In the genomic region with DNA sequence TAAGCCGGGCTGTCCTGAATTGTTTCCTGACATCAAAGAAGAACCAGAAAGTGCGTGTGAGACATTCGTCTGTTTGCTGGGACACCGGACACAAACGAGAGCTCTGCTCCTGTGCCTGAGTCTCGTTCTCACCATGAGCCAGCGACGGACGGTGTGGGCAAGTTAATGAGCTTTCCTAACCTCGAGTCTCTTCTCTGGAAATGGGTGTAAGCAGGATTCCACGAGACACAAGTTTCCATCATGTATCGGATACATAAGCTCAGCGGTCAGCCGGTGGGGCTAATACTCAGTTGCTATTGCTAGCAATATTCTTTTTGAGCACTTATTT, we compare ENCODE assay signal across 25 mouse cellular contexts. TPM values are rescaled to one million over a fixed set of nuclear protein-coding genes. Genes with fewer than 3 reads are reported as not detected.
DNase-seq lines count a peak whose midpoint lies in the region; ATAC-seq lines count a peak whose summit lies in the region.
"Had no signal": no experiment of that assay in that cellular context is flagged by ENCODE, and none has a peak within 500 bp of the region (broad histone marks: within the 10 kb centered on the region; RNA-seq: fewer than 3 reads in every experiment).

No protein-coding gene starts in this region.

- H3K9me3 ChIP-seq in heart, embryonic 16.5 days (replicated peaks; ENCODE audit: control insufficient read depth, low read length): no peaks in the 10 kb centered on the region
- no peaks in the 10 kb centered on the region for H3K9me3 ChIP-seq in intestine, embryonic 14.5 days (ENCODE audit: control insufficient read depth, low read length)
- no peaks in the 10 kb centered on the region for H3K9me3 ChIP-seq in limb, embryonic 13.5 days
- H3K9me3 ChIP-seq: forebrain, embryonic 12.5 days; hindbrain, embryonic 15.5 days; kidney, embryonic 15.5 days; megakaryocyte, embryonic 14.5 days; midbrain, embryonic 13.5 days had no signal

- no peak overlapping the region for H3K27ac ChIP-seq in heart, embryonic 16.5 days (ENCODE audit: low read length)
- H3K27ac ChIP-seq in intestine, embryonic 14.5 days (ENCODE audit: low read depth): peak overlapping the region; percentile 84
- H3K27ac ChIP-seq in limb, embryonic 13.5 days: no peak overlapping the region
- H3K27ac ChIP-seq: forebrain, embryonic 12.5 days; hindbrain, embryonic 15.5 days; kidney, embryonic 15.5 days; midbrain, embryonic 13.5 days had no signal

- intact Hi-C loops in heart, postnatal 25 days (cut with DNase I): no loop called here

- H3K27me3 ChIP-seq in heart, embryonic 16.5 days (ENCODE audit: control insufficient read depth, insufficient read depth, low read length): no peaks in the 10 kb centered on the region
- H3K27me3 ChIP-seq in intestine, embryonic 14.5 days (replicated peaks; ENCODE audit: control insufficient read depth, insufficient read depth, low read length): no peaks in the 10 kb centered on the region
- H3K27me3 ChIP-seq in limb, embryonic 13.5 days: no peaks in the 10 kb centered on the region
- H3K27me3 ChIP-seq: forebrain, embryonic 12.5 days; hindbrain, embryonic 15.5 days; kidney, embryonic 15.5 days; megakaryocyte, embryonic 14.5 days had no signal

- peaks cover 13% of the 10 kb centered on the region for H3K4me1 ChIP-seq in heart, embryonic 16.5 days (ENCODE audit: control insufficient read depth, insufficient read depth, low read length)
- H3K4me1 ChIP-seq in intestine, embryonic 14.5 days (replicated peaks; ENCODE audit: control insufficient read depth, insufficient read depth, low read length): 0 out of 2 replicates have a peak, but pooled peaks cover 4% of the 10 kb centered on the region
- H3K4me1 ChIP-seq in limb, embryonic 13.5 days: peaks cover 15% of the 10 kb centered on the region

- peak; percentile 80 for DNase-seq in heart, adult 11 months
- DNase-seq in heart, postnatal 25 days (ENCODE audit: low spot score): no peak
- no peak for DNase-seq in heart, postnatal 4 days
- peak; percentile 67 for DNase-seq in intestine, embryonic 14.5 days (ENCODE audit: low spot score)
- DNase-seq in right cerebral cortex, postnatal 25 days: no peak
- no peak for DNase-seq in neural tube, embryonic 10.5 days (ENCODE audit: extremely low spot score, low spot score)
- DNase-seq: adrenal gland, postnatal 36 days; cerebellum, adult 9-10 months; gastrocnemius, postnatal 36 days; kidney, adult 11 months; kidney, postnatal 4 days; liver, postnatal 0 days; lung, postnatal 36 days; spleen, adult 18-20 months; thymus, adult 2 months; thymus, postnatal 4 days had no signal

- no peak for ATAC-seq in heart, embryonic 16.5 days (replicated peaks; ENCODE audit: extremely low read depth, insufficient read depth, low FRiP score)
- ATAC-seq in intestine, embryonic 14.5 days (replicated peaks; ENCODE audit: low FRiP score, low TSS enrichment, low read depth): no peak
- ATAC-seq in limb, embryonic 13.5 days (ENCODE audit: low FRiP score, low read depth): no peak
- ATAC-seq: CD4-positive, CD25-positive, alpha-beta regulatory T cell, adult 4 months; liver, postnatal 0 days; midbrain, embryonic 13.5 days had no signal

- WGBS in heart, embryonic 16.5 days: 45% methylated on average over 14 of the region's 14 CpGs
- WGBS in intestine, embryonic 14.5 days: 53% methylated on average over 14 of the region's 14 CpGs
- whole genome bisulfite sequencing in limb, embryonic 13.5 days: 44% methylated on average over 14 of the region's 14 CpGs

- no peak overlapping the region for H3K9ac ChIP-seq in heart, embryonic 16.5 days (ENCODE audit: low read length)
- H3K9ac ChIP-seq in intestine, embryonic 14.5 days (ENCODE audit: low read length): no peak overlapping the region
- H3K9ac ChIP-seq in limb, embryonic 13.5 days: no peak overlapping the region
- H3K9ac ChIP-seq: forebrain, embryonic 12.5 days; hindbrain, embryonic 15.5 days; kidney, embryonic 15.5 days; liver, postnatal 0 days; midbrain, embryonic 13.5 days had no signal

- H3K4me2 ChIP-seq in heart, embryonic 16.5 days (ENCODE audit: low read depth, low read length): peak overlapping the region; percentile 39; the same call in 1 of the 2 replicates
- peak overlapping the region; percentile 37 for H3K4me2 ChIP-seq in intestine, embryonic 14.5 days (ENCODE audit: low read length)
- peak overlapping the region; percentile 35 for H3K4me2 ChIP-seq in limb, embryonic 13.5 days (replicated peaks)
- H3K4me2 ChIP-seq: forebrain, embryonic 12.5 days; hindbrain, embryonic 15.5 days; kidney, embryonic 15.5 days; liver, embryonic 11.5 days; midbrain, embryonic 13.5 days had no signal

- H3K4me3 ChIP-seq in heart, embryonic 16.5 days (ENCODE audit: low read length): no peak overlapping the region
- H3K4me3 ChIP-seq in intestine, embryonic 14.5 days (ENCODE audit: low read depth, low read length): peak overlapping the region; percentile 22; the same call in 1 of the 2 replicates
- no peak overlapping the region for H3K4me3 ChIP-seq in limb, embryonic 13.5 days
- H3K4me3 ChIP-seq: forebrain, embryonic 12.5 days; hindbrain, embryonic 15.5 days; kidney, embryonic 15.5 days; megakaryocyte, embryonic 14.5 days; midbrain, embryonic 13.5 days had no signal

- H3K36me3 ChIP-seq in heart, embryonic 16.5 days (ENCODE audit: control insufficient read depth, insufficient read depth): no peaks in the 10 kb centered on the region
- H3K36me3 ChIP-seq in intestine, embryonic 14.5 days (ENCODE audit: control insufficient read depth, insufficient read depth, low read length): no peaks in the 10 kb centered on the region
- H3K36me3 ChIP-seq in limb, embryonic 13.5 days: no peaks in the 10 kb centered on the region
- H3K36me3 ChIP-seq: forebrain, embryonic 12.5 days; hindbrain, embryonic 15.5 days; kidney, embryonic 15.5 days; midbrain, embryonic 13.5 days had no signal

RNA-seq across cellular contexts. Expression of a gene that starts 15.5 kb away (rescaled TPM):
- 10 to 100 TPM; 17.0 to 21.2 TPM for total RNA-seq in heart, postnatal 25 days (2021)
- 70.7 and 71.2 TPM in 2 replicates for polyA plus RNA-seq in heart, embryonic 16.5 days (2015; fragmentation: Nextera tagmentation; extraction: Ambion mirVana)
- 10 to 100 TPM; 88.2 to 90.4 TPM for total RNA-seq in heart, postnatal 4 days (2021)
- 124 and 126 TPM in 2 replicates for polyA plus RNA-seq in intestine, embryonic 14.5 days (2014; fragmentation: Nextera tagmentation; extraction: Ambion mirVana)
- 94.5 and 95.9 TPM in 2 replicates for polyA plus RNA-seq in limb, embryonic 13.5 days (2015; fragmentation: Nextera tagmentation; extraction: Ambion mirVana)

RNA-seq across cellular contexts. Expression of a gene that starts 41.3 kb away (rescaled TPM):
- total RNA-seq in heart, postnatal 25 days (2021): 100 to 1,000 TPM; 230 to 253 TPM
- 178 and 190 TPM in 2 replicates for polyA plus RNA-seq in heart, embryonic 16.5 days (2015; fragmentation: Nextera tagmentation; extraction: Ambion mirVana)
- total RNA-seq in heart, postnatal 4 days (2021): 100 to 1,000 TPM; 359 to 377 TPM
- polyA plus RNA-seq in intestine, embryonic 14.5 days (2014; fragmentation: Nextera tagmentation; extraction: Ambion mirVana): 129 and 141 TPM in 2 replicates
- 157 and 165 TPM in 2 replicates for polyA plus RNA-seq in limb, embryonic 13.5 days (2015; fragmentation: Nextera tagmentation; extraction: Ambion mirVana)

Comparison
In these comparisons a context has a peak if more than half of its experiments do, and no peak if none do; other contexts are left out.
1. DNase-seq: peak in heart, adult 11 months (single experiment) and intestine, embryonic 14.5 days (single experiment); none in heart, postnatal 25 days (single experiment), heart, postnatal 4 days (single experiment), right cerebral cortex, postnatal 25 days (single experiment) and neural tube, embryonic 10.5 days (single experiment).
2. Peak in every context shown above with its lines, with median percentiles within 50 percentile points of each other: H3K4me2 ChIP-seq.